Mouse (Mus musculus) liver, adult 2 months (tissue): ENCODE measurements at regions not wholly inside any gene's neighbourhood (a gene's known extent, or its start where the extent isn't known, plus 50 kb on each side); places are given as distances from the start of the nearest gene placed in this dataset.
A peak's percentile ranks its signal among the peaks of the same experiment; 100 is the strongest.

Source experiments
- DNase-seq: peaks from one replicate; pipeline ENCODE4 v3.0.0-alpha.2; 2011; ENCODE audit warnings: low read depth, low spot score; ENCODE audit errors: extremely low read depth
- H3K27ac ChIP-seq: fragments of 200-500 bp; replicated peaks from 2 replicates; pipeline ENCODE4 v1.5.1; 2012; ENCODE audit warnings: low read depth, mild to moderate bottlenecking, control low read depth, inconsistent platforms, low read length; ENCODE audit not compliant: insufficient read depth
- H3K27me3 ChIP-seq: fragments of 200-500 bp; 2 replicates; pipeline ENCODE4 v1.6.1; 2012; ENCODE audit warnings: mild to moderate bottlenecking, moderate library complexity, low read length, inconsistent platforms; ENCODE audit not compliant: control insufficient read depth, insufficient read depth
- H3K36me3 ChIP-seq: fragments of 200-500 bp; 2 replicates; pipeline ENCODE4 v1.6.1; 2012; ENCODE audit warnings: low read length, inconsistent platforms; ENCODE audit not compliant: control insufficient read depth, insufficient read depth
- H3K4me1 ChIP-seq: fragments of 200-500 bp; 2 replicates; pipeline ENCODE4 v1.6.1; 2011; ENCODE audit warnings: low read length; ENCODE audit not compliant: control insufficient read depth, insufficient read depth
- H3K4me3 ChIP-seq: fragments of 200-500 bp; 2 replicates; pipeline ENCODE4 v1.5.1; 2011; ENCODE audit warnings: low read depth, mild to moderate bottlenecking, control low read depth, low read length, moderate library complexity; ENCODE audit not compliant: insufficient read depth
- H3K79me2 ChIP-seq: fragments of 200-500 bp; 2 replicates; pipeline ENCODE4 v1.6.1; 2012; ENCODE audit warnings: inconsistent platforms, mild to moderate bottlenecking, low read length, moderate library complexity; ENCODE audit not compliant: control insufficient read depth, insufficient read depth
- H3K9ac ChIP-seq: fragments of 200-500 bp; 2 replicates; pipeline ENCODE4 v1.6.1; 2012; ENCODE audit warnings: low read depth, mild to moderate bottlenecking, control low read depth, inconsistent platforms, low read length
- CTCF ChIP-seq: fragments of 200-500 bp; IDR thresholded peaks from 2 replicates; pipeline ENCODE4 v1.5.1; 2011; ENCODE audit warnings: low read depth, low read length, control low read depth
- POLR2A ChIP-seq: fragments of 200-500 bp; IDR thresholded peaks from 2 replicates; pipeline ENCODE4 v1.6.1; 2011; ENCODE audit warnings: low read length, control low read depth; ENCODE audit not compliant: insufficient read depth; ENCODE audit errors: extremely low read depth
- WGBS: fragments of 180-500 bp; shearing (Covaris S2); methylation state at CpG from one replicate; pipeline ENCODE4 v1.1.7; 2018; 5-methylcytosine and 5-hydroxymethylcytosine counted together

DNA sequence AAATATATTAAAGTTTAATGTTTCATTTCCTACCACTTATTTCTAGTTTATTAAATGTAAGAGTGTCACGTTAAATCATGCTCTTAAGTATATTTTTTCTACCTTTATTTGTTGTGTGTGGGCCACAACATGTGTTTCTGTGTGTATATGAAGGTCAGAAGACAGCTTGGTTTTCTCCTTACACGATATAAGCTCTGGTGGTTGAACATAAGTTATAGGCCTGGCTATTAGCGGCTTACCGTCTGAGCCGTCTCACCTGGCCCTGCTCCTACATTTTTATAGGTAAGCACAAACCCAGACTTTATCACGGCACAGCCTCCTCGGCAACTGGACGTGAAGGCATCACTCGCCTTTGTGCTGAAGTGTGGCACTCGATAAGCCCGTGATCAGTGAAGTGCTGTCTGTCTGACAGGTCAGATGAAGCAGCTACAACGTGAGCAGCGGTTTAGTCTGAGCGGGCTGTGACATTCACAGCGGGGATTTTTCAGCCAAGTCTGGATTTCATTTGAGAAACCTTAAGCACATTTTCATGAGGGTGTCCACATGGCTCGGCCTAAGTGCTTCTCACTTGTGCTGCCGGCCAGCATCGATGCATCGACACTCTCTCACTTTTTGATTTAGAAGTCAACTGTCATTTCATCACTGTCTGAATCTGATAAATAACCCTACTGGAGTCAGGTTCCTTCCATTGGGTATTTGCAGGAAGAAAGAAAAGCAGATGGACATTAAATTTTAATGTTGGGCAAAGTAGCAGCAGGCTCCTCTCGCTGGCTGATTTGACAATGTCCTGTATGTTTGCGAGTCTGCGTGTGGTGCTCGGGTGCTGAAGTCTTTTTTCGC lies 950.0 kb downstream of the Adgrl3 start:
- WGBS: 87% methylated on average over 24 of the region's 24 CpGs
- no peak overlapping the region for H3K4me3 ChIP-seq
- no peak for TF ChIP-seq CTCF
- no peak for TF ChIP-seq POLR2A
- no peak overlapping the region for H3K27ac ChIP-seq
- H3K27me3 ChIP-seq: no peaks in the 10 kb centered on the region
- H3K4me1 ChIP-seq: no peaks in the 10 kb centered on the region
- no peak overlapping the region for H3K9ac ChIP-seq
- no peak for DNase-seq
- no peaks in the 10 kb centered on the region for H3K36me3 ChIP-seq
- no peaks in the 10 kb centered on the region for H3K79me2 ChIP-seq

DNA sequence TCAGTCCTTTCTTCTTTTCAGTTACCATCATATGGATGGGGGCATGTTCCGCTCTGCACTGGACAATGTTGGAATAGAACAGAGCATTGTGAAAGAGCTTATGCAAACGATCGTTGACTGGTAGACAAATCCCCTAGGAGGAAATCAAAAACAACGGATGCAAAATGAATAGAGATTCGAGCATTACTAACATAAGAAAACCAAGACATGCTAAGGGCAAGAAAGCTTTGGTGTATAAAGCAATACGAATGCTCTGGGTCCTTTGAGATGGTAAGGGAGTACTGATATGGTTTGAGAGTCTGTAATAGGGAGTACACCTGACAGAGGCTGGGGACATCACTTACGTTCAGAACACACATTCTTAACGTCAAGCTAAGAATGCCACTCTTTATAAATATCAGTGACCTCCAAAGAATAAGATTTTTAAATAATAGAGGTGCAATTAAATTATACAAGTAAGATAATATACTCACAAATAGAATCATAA lies 950.6 kb downstream of the Adgrl3 start:
- Histone ChIP-seq H3K27ac (no peak overlapping the region), H3K27me3 (no peaks in the 10 kb centered on the region), H3K4me3 (no peak overlapping the region), H3K9ac (no peak overlapping the region), H3K79me2 (no peaks in the 10 kb centered on the region), H3K4me1 (no peaks in the 10 kb centered on the region), H3K36me3 (no peaks in the 10 kb centered on the region)
- TF ChIP-seq CTCF (no peak), POLR2A (no peak)
- DNase-seq: no peak
- WGBS: 87% methylated on average over 8 of the region's 8 CpGs

DNA sequence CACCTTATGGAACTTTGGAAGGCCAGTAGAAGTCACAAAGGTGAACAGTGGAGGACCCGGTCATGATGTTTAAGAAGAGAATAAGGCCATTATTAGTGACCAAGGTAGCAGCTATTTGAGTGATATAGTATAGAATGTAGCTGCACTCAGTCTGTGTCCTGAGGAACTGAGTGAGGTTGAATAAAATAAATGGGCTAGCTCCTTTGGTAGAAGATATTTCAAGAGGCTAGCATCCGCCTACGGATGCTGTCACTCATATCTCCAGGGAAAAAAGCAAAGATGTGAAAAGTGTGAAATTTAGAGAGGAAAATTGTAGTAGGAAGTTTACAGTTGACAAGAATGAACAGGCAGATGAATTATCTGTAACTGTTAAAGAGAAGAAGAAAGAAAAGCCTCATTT lies 956.6 kb downstream of the Adgrl3 start:
- WGBS: 97% methylated on average over 3 of the region's 3 CpGs
- TF ChIP-seq POLR2A (no peak), CTCF (no peak)
- DNase-seq: no peak

DNA sequence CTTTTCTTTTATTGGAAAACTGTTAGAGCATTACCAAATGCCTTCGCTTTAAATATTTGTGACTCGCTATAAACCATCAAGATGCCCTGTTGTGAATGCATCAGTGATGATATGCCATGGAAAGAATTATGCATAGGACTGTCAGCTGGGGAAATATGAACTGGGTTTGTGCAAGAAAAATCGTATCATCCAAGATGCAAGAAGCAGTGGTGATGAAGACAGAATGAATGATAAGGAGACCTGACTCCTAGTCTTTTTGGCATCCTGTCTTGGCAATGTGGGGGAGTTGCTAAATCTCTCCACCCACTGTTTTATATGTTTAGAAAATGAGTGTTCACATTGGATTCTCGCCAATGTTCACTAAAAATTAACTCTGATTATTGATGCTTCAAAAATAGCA lies 963.4 kb downstream of the Adgrl3 start:
- no peaks in the 10 kb centered on the region for H3K79me2 ChIP-seq
- no peaks in the 10 kb centered on the region for H3K36me3 ChIP-seq
- no peak overlapping the region for H3K27ac ChIP-seq
- peak; percentile 10 for DNase-seq
- no peak overlapping the region for H3K4me3 ChIP-seq
- no peak overlapping the region for H3K9ac ChIP-seq
- TF ChIP-seq POLR2A (no peak), CTCF (no peak)
- H3K4me1 ChIP-seq: no peaks in the 10 kb centered on the region; the same call in 1 of the 2 replicates
- no peaks in the 10 kb centered on the region for H3K27me3 ChIP-seq
- WGBS: 70% methylated on average over 4 of the region's 4 CpGs

More for the DNA sequence above, 956.6 kb downstream of the Adgrl3 start:
- H3K36me3 ChIP-seq: no peaks in the 10 kb centered on the region
- no peak overlapping the region for H3K4me3 ChIP-seq
- H3K27me3 ChIP-seq: no peaks in the 10 kb centered on the region
- no peaks in the 10 kb centered on the region for H3K4me1 ChIP-seq
- no peak overlapping the region for H3K27ac ChIP-seq
- H3K9ac ChIP-seq: no peak overlapping the region
- no peaks in the 10 kb centered on the region for H3K79me2 ChIP-seq

DNA sequence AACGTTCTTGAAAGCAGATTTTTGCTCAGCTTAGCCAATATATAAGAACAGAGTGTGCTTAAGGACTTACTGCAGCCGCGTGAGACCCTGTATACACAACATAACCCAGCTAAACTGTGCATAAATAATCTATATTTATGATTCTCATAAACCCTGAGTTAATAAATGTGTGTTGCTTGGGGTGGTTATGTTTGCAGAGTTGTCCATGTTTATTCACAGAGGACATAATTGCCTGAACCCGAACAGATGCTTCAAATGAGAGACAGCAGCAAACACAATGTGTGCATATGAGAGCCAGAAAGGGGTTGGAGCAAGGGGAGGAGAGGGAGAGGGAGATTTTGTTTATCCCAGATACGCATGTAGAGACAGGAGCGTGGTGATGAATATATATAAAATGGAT lies 968.1 kb downstream of the Adgrl3 start:
- TF ChIP-seq POLR2A (no peak), CTCF (no peak)
- DNase-seq: no peak
- H3K9ac ChIP-seq: no peak overlapping the region
- no peak overlapping the region for H3K4me3 ChIP-seq
- H3K27ac ChIP-seq: no peak overlapping the region
- WGBS: 85% methylated on average over 6 of the region's 6 CpGs
- H3K27me3 ChIP-seq: no peaks in the 10 kb centered on the region
- no peaks in the 10 kb centered on the region for H3K36me3 ChIP-seq
- no peaks in the 10 kb centered on the region; the same call in 1 of the 2 replicates for H3K4me1 ChIP-seq
- H3K79me2 ChIP-seq: no peaks in the 10 kb centered on the region

DNA sequence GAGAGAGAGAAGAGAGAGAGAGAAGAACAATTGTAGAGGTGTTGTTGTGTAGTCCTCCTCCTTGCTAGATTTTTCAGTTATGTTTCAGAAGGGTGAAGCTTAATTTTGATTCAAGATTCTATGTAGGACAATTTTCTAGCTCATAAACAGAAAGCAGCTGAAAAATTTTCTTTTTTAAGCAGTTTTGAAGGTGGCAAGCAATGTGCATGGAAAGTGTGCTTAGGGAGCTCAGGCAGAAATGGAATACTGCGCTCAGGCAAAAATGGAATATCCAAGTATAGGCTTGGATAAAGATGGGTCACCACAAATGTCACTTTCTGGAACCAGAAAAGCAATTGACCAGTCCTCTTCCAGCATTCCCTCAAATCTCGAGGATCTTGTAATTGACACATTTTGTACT lies 988.0 kb downstream of the Adgrl3 start:
- Histone ChIP-seq H3K79me2 (no peaks in the 10 kb centered on the region), H3K4me3 (no peak overlapping the region), H3K4me1 (no peaks in the 10 kb centered on the region), H3K9ac (no peak overlapping the region), H3K27ac (no peak overlapping the region), H3K36me3 (no peaks in the 10 kb centered on the region), H3K27me3 (no peaks in the 10 kb centered on the region)
- no peak for DNase-seq
- TF ChIP-seq POLR2A (no peak), CTCF (no peak)
- WGBS: 82% methylated on average over 2 of the region's 2 CpGs
